Mouse (Mus musculus): ENCODE results near the gene Myo1b. TPM values are rescaled to one million over a fixed set of nuclear protein-coding genes. Genes with fewer than 3 reads are reported as not detected.

Myo1b gene
- total RNA-seq, 1 experiment from 2014 or later: 0.87 TPM

DNA sequence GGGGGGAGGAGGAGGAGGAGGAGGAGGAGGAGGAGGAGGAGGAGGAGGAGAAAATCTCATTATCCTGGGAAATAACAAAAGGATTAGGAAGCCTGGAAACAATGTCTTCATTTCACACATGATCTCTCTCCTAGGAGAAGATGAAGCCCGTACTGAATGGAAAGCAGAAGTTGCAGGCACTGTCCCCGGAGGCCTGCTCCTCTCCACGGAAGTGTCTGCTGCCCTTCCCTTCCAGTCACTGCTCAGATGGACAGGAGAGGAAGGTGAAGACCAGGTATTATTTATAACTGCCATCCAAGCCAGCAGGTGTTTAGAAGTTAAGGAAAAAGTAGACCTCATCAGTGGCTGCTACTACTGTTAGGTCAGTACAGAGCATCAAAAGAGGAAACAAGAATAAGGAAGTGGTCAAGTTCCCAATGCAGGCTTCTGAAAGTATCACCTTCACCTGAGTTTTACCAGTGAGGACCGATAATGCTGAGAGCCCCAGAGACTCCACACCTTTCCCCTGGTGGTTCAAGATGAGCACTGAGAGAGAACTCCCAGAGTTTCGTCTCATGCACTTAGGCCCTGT is 110.7 kb downstream of the Myo1b start:
- ATAC-seq (replicated peaks; ENCODE audit: low read depth, poor library complexity, severe bottlenecking): peak; percentile 73

DNA sequence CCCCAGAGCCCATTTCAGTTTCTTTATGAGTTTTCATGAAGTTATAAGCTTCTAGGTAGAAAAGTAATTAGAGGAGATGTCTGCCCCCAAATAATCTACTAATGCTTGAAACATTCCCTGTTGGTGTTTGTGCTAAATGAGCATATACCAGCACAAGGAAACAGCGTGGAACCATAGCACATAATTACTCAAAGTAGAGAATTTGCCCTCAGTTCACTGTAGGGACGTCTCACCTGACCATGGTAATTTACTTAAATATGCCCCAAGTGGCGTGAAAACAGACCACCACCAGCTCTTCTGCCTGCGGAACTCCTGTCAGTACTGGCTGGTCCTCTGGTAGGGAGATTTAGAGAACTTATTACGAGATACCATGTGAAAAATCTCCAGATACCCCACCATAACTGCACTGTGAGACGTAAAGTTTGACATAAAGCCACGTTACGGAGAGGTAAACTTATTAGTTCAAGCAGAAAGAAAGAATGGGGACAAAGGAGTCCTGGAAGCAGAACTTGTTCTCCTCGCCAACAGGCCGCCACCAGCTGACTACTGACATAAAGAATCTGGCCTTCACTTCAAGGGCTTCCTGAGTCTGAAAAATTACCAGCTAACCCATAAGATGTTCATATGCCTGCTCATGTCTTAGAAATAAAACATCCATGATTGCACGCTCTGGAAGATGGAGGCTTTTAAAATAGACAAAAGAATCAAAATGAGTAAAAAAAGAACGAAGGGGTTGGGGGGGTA is 111.4 kb downstream of the Myo1b start:
- no peak for ATAC-seq (replicated peaks; ENCODE audit: low read depth, poor library complexity, severe bottlenecking)

DNA sequence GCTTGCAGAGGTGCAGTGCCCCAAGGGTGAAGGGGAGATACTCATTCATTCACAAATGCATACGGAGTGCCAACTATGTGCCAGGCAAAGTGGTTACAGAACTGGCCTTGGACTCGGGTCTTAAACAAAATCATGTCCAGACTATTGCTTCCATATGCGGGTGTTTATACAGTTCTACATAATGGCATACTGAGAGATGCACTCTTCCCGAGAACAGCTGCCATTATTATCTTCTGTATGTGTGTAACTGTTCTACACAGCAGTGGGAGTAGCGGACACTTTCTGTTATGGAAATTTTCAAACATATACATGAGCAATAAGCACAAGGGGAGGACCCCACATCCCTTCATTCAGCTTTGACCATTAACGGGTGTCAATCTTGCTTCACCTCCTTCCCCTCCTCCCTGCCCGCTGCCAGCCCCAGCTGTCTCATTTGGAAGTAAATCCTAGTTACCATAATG is 117.8 kb downstream of the Myo1b start:
- ATAC-seq (replicated peaks; ENCODE audit: low read depth, poor library complexity, severe bottlenecking): no peak

DNA sequence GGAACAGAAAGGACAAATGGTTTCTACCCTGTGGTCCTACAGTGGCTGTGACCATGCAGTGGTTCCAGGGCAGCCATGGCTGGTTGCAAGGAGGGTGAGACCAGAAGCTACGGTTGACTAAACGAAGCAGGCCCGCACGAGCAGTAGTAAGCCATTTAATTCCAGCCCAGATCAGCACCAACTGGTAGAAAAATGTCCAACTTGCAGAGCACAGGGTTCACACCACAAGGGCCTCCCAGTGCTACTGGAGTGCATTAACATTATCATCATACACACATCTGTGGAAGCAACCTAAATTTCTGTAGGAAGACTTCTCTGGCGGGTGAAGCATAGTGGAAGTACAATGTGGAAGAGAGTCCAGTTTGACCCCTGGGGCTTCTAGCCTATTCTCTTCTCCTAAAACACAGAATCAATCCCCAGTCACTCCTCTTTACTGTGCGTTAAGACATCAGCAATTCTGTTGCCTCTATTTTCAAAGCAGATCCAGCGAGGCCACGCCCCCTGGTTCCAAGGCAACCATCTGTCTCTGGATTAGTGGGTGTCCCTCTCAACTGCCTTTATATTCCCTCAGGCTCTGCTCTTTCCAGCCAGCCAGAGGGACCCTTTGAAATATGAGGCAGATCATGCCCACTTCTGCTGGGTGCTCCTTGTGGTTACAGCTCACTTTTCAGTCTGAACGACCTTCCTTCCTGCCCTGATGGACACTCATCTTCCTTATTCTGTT is 120.1 kb downstream of the Myo1b start:
- ATAC-seq (replicated peaks; ENCODE audit: low read depth, poor library complexity, severe bottlenecking): no peak

DNA sequence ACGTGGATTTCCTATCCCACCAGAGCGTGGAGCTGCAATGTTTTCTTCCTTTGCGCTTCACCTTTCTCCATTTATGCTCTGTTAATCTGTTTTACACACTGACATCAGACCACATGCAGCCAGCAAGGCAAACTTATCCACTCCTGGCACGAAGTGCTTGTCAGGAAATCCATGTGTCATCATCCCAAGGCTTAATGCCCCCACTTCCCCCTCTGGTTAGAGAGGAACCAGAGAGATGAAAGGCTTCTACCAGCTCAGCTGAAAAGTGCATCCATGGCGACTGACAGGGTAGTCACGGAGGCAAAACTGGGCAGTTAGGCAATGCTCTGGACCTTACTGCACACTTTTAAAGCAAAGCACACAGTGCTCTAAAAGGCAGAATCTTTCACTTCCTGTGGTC is 126.6 kb downstream of the Myo1b start:
- peak; percentile 65 for ATAC-seq (replicated peaks; ENCODE audit: low read depth, poor library complexity, severe bottlenecking)

DNA sequence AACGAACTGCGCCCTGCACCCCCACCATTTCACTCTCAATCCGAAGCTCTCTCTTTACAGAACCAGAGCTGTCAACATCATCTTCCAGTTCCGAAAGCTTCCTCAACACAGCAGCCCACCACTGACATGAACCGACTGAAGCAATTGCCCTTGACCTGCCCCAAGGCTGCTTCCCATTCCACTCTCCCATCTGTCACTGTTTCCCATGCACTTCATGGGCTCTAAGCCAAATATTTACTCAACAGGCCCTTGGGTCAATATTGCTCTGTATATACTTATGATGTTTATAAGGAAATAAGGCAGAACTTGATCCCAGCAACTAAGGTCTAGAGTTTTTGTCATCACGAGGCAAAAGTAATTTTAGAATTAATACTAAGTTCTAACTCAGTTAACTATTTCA is 133.8 kb downstream of the Myo1b start:
- ATAC-seq (replicated peaks; ENCODE audit: low read depth, poor library complexity, severe bottlenecking): no peak

DNA sequence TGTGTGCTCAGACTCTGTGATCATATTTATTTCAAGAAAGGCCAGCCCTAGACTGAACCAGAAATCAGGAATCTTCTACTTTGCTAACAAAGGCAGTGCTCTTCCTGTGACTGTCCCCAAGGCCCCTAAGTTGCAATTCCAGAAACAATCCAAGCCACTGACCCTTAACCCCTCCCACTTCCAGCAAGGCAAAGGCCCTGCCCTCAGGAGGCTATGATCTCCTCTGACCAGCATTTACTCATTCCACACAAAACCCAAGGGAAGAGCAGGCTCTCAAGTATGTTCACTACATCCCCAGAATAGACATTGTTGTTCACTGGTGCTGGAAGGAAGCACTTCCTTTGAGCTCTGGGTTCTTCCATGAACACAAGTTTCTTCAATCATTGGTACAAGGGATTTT is 135.5 kb downstream of the Myo1b start:
- ATAC-seq (replicated peaks; ENCODE audit: low read depth, poor library complexity, severe bottlenecking): no peak

DNA sequence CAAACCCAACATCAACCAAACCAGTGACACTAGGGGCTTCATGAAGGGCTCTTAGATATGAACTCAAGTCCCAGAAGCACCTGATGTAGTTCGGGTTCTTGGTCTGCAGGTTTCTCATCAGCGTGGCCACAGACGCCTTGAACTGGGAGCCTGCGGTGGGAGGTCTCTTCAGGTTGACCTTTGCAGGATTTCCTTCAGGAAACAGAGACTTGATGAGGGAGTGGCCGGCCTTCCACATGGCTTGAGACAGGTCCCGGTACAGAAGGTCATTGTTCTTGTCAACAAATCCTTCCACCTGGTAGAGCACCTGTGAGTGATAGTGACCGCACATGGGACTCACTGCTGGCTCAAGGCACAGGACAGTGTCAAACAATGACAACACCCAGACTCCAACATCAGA is 137.6 kb downstream of the Myo1b start:
- ATAC-seq (replicated peaks; ENCODE audit: low read depth, poor library complexity, severe bottlenecking): no peak

DNA sequence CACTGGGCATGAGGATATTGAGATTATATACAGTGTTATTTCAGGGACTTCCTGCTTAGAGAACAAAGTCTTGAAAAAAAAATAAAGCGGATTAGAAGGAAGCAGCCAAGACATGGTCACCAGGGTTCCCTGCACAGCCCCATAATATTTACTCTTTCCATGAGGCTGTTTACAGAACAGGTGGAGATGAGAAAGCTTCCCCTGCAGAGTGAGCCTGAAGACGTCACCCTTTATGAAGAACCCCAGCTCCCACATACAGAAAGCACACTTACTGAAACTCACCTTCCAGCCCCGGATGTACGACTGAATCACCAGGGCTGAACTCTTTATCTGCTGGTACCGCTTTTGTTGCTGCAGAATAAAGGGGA is 145.4 kb downstream of the Myo1b start:
- ATAC-seq (replicated peaks; ENCODE audit: low read depth, poor library complexity, severe bottlenecking): no peak

DNA sequence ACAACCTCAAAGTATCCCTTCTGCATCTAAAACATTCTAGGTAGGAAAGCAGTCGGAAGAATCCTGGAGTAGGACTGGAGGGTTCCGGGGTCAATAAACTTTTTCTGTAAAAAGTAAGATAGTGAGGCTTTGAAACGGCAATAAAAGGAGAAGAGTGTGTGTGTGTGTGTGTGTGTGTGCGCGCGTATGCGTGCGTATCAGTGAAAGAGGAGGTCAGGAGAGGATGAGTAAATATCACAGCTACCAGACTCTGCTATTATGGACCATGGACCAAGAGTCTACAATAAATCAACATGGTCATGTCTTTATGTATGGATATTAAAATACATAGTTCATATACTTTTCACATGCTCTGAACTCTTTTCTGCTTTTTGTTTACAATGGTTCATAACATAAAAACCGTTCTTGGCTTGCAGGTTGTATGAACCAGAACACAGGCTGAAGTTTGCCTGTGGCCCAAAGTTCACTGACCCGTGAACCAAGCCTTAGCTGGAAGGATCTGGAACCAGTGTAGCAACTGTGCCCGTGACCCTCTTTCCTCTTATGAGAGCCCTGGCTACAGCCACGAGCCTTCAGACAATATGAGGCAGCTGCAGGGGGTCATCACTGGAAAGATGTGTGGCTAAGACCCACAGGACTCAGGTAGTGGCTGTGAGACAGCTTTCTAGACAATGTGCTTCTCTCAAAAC is 145.9 kb downstream of the Myo1b start:
- ATAC-seq (replicated peaks; ENCODE audit: low read depth, poor library complexity, severe bottlenecking): no peak

DNA sequence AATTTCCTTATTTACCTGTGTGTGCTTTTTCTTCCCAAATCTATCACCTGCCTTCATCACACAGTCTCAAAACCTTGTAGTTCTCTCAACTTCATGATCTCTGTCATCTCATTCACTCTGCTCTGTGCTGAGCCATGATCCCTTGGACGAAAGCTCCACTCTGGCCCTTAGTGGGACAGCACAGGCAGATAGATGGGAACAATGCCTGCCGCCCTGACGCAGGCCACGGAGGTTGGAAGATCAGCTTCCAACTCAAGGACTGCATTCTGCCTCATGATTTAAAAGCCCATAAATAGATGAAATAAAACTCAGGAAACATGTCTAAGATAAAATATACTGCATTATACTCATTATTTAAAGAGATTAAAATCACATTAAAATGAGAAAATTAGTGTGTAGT is 149.6 kb downstream of the Myo1b start:
- no peak for ATAC-seq (replicated peaks; ENCODE audit: low read depth, poor library complexity, severe bottlenecking)

DNA sequence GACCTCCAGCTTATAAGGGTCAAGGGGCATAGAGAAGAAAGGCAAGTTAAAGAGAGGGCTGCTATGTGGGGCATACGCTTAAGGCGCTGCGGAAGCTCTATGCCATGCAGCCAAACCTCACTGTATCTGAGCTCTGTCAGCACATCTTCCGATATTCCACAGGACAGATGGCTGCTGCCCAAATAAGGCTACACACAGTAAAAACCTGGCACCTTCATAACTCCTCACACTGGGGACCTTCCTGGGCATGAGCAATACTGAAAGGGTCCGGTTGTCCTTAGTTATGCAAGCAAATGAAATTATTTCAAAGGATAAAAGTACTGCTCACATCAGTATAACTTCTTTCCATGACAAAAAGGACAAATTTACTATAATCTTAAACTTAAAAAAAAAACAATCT is 150.7 kb downstream of the Myo1b start:
- no peak for ATAC-seq (replicated peaks; ENCODE audit: low read depth, poor library complexity, severe bottlenecking)

DNA sequence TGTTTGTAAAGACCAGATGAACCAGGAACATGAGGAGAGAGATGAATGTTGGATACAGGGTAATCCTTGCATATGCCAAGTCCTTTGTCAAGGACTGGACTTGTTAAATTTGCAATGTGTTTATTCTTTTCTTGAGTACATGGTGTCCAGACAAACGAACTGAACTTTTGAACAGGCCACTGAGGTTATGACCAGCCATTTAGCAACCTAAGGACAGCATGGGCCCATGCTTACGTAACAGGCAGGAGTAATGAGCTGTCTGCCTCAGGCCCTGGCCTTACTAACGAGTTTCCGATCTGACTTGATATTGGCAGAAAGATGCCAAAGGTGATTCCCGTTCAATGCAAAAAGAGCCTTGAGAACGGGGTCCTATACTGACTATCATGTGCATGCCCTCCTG is 156.2 kb downstream of the Myo1b start:
- ATAC-seq (replicated peaks; ENCODE audit: low read depth, poor library complexity, severe bottlenecking): no peak

DNA sequence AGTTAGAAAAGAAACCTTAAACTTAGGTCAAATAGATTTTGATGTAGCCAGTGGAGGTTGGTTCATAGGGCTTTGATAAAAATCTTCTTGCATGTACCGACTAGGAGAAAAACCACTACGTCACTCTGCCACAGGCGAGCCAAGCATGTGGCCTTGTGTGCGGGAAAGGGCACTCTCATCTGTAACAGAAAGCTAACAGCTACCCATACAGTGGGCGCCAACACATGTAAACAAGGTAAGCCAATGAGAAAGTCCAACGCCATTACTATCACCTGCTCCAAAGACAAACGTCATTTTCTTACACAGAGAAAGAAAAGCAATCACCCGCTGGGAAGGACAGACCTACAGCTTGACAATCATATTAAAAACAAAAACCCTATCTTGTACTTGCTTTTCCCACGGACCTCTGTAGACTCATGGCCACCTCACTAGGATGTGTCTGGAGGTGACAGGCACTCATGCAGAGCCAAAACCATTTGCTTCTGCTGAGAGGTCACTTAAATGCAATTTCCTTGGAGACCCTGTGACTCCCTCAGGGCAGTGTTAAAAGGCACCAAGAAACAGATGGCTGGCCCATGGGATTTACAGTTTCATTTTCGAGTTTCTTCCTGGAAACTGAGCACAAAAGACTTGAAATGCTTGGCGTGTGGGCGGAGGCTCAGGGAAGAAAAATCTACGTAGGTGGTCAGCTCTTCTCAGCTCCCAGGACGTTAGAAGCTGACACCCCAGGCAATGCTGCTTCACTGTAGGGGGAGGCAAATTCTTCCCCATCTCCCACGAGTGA is 157.4 kb downstream of the Myo1b start:
- no peak for ATAC-seq (replicated peaks; ENCODE audit: low read depth, poor library complexity, severe bottlenecking)

DNA sequence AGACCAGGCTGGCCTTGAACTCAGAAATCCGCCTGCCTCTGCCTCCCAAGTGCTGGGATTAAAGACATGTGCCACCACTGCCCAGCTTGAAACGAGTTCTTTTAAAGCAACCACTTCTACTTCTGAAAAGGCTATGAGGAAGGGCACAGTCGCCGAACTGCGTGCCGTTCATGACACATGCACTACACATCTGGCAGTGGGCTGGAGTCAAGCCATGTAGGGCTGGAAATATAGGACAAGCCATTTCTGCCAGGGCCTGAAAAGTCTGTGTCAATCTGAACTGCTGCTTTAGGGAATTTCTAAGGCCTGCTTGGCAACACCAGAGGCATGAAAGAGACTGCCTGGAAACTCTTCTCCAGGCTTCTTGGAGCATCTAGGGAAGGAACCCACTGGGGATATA is 162.2 kb downstream of the Myo1b start:
- ATAC-seq (replicated peaks; ENCODE audit: low read depth, poor library complexity, severe bottlenecking): no peak

DNA sequence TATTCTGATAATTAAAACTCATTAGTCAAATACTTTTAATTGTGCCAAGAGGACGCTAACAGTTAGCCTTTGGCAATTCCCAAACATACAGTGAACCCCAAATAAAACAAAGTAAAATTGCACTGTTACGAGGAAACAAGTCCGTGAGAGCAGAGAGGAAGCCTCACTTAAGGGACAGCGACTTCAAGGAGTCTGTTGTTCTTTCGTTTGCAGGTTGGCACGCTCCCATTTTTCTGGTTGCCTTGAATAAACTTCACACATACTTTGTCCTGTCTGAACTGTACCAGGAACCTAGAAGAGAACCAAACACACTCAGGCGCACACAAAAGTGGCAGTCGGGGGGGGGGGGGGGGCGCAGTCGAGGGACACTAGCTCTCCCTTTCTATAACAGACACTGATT is 164.9 kb downstream of the Myo1b start:
- ATAC-seq (replicated peaks; ENCODE audit: low read depth, poor library complexity, severe bottlenecking): no peak

DNA sequence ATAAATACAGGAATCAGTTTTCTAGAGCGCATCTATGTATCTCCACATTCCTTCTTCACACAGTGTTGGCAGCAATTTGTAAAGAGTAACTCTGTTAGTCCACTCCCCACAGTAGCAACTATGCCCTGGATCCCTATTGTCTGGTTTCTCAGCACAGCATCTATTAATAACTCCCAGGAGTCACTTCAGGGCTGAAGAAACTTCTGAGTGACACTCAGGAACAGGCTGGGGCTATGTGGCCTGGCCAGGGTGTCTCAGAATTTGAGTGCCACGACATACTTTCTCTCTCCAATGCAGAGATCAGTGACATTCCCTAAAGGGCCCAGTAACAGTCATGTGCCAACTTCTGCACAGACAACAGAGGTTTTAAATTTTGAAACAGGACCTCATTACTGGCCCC is 167.6 kb downstream of the Myo1b start:
- ATAC-seq (replicated peaks; ENCODE audit: low read depth, poor library complexity, severe bottlenecking): no peak

DNA sequence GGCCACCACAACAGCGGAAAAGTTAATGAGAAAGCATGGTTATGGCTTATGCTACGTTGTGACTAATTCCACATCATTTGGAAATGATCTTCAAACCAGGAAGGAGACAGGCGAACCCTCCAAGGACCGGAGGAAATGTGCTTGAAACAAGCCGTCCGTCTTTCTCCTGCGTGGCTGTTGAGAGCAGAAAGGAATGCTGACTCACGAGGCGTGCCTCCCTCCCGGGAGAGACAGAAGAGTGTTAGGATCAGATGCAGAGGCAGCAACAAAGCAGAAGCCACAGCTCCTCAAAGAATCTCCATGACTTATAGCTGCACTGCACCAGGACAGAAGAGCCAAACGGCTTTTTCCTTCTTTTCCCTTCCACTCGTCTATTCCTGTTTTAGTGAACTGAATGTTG is 168.4 kb downstream of the Myo1b start:
- ATAC-seq (replicated peaks; ENCODE audit: low read depth, poor library complexity, severe bottlenecking): peak; percentile 92

DNA sequence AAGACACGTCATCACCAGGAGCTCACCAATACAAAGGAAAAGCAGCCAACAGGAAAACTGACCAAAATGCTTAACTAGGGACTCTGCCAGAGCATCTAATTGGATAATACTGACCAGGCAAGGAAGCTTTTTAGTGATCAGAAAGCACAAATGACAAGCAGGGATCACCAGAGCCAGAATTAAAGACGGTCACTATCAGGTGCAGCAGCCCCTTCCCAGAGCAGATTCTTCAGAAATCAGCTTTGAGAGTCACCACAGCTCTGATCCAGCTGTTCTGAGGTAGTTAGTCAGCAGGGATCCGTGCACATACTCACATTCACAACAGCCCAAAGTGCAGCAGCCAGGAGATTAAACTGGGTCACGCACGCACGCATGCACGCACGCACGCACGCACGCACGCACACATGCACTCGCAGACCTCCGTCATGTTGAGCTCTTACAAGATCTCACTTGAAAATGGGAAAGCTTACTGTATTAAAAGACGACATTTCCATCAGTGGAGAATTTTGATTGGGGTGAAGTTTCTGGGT is 169.1 kb downstream of the Myo1b start:
- ATAC-seq (replicated peaks; ENCODE audit: low read depth, poor library complexity, severe bottlenecking): no peak
